Mouse (Mus musculus): ENCODE measurements around the gene Prss36. TPM values are rescaled to one million over a fixed set of nuclear protein-coding genes. Genes with fewer than 3 reads are reported as not detected.

Prss36 gene
- polyA plus RNA-seq, 1 experiment from 2014 or later: 10.6 TPM

DNA sequence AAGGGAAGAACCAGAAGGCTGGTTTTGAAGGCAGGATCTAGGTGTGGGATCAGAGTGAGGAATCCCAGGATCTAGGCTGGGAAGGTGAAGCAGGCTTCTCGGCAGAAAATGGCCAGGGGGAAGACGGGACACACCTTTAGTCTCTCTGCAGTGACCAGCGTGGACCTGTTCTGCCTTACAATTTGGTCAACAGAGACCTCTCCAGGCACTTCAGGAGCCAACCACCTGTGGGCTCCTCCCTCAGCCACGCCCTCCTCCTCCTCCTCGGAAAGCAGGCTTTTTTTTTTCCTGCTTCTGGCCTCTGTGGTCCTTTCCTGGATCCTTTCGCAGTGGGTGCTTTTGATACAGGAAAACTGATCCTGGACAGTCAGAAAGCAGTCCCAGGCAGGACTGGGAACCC is 16.6 kb downstream of the Prss36 start, which contains the start of gene Prss8:
TSS of gene Prss8 (minus strand) at position 182 of the 400 bp plus-strand sequence.
- Histone ChIP-seq H3K9me3 (replicated peaks; ENCODE audit: control insufficient read depth, low read length) (no peaks in the 10 kb centered on the region), H3K27ac (ENCODE audit: low read depth, low read length) (no peak within 1 kb of the TSS), H3K9ac (ENCODE audit: low read depth, low read length) (peak within 1 kb of the TSS; percentile 40), H3K36me3 (ENCODE audit: control insufficient read depth, insufficient read depth, low read length) (no peaks in the 10 kb centered on the region), H3K4me3 (ENCODE audit: low read depth, low read length) (peak within 1 kb of the TSS; percentile 24), H3K27me3 (ENCODE audit: control insufficient read depth, insufficient read depth, low read length) (peaks cover 17% of the 10 kb centered on the region), H3K4me2 (peak within 1 kb of the TSS; percentile 56), H3K4me1 (ENCODE audit: control insufficient read depth, insufficient read depth, low read length) (0 out of 2 replicates have a peak, but pooled peaks cover 3% of the 10 kb centered on the region)
- WGBS (ENCODE audit: insufficient replicate concordance): 11% methylated on average over 6 of the region's 6 CpGs
- no peak for ATAC-seq (replicated peaks; ENCODE audit: insufficient number of reproducible peaks, low FRiP score, low TSS enrichment)

DNA sequence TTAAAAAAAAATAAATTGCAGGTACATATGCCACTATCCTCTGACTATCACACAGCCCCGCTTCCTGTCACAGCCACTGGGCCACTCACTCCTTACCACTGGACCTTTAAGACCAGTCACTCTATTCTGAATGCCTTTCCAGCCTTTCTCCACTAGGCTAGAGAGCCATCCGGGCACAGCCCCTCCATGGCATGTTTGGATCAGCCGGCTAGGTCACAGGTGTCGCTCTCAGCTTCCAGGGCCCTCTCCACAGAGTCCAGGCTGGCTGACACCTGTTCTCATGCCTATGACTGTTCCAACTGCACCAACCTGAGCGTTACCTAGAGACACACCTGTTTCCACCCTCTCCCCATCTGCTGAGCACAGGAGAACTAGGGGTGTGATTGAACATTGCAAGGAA is 17.9 kb downstream of the Prss36 start:
- WGBS (ENCODE audit: insufficient replicate concordance): 35% methylated on average over 5 of the region's 5 CpGs

DNA sequence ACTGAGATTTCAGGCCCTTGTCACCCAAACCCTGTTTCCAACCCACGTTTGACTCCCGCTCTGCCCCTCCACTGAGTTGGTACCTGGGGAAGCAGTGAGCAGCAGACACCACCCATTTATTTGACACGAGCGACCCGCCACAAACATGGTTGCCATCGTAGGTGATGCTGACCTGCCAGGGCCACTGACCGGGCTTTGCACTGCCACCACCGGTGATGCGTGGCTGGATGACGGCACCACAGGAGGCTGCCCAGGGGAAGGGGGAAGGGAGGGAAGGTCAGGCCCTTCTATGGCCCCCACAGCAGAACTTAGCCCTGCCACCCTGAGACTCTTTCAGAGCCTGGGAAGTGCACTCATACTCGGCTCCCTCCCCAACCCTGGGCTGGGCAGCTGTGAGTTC is 18.8 kb downstream of the Prss36 start:
- Histone ChIP-seq H3K4me2 (no peak overlapping the region), H3K9ac (ENCODE audit: low read depth, low read length) (no peak overlapping the region), H3K36me3 (ENCODE audit: control insufficient read depth, insufficient read depth, low read length) (no peaks in the 10 kb centered on the region), H3K4me1 (ENCODE audit: control insufficient read depth, insufficient read depth, low read length) (0 out of 2 replicates have a peak, but pooled peaks cover 3% of the 10 kb centered on the region), H3K4me3 (ENCODE audit: low read depth, low read length) (no peak overlapping the region), H3K27me3 (ENCODE audit: control insufficient read depth, insufficient read depth, low read length) (peaks cover 17% of the 10 kb centered on the region), H3K27ac (ENCODE audit: low read depth, low read length) (no peak overlapping the region), H3K9me3 (replicated peaks; ENCODE audit: control insufficient read depth, low read length) (no peaks in the 10 kb centered on the region)
- WGBS (ENCODE audit: insufficient replicate concordance): 84% methylated on average over 11 of the region's 11 CpGs
- ATAC-seq (replicated peaks; ENCODE audit: insufficient number of reproducible peaks, low FRiP score, low TSS enrichment): no peak

More for the DNA sequence above, 17.9 kb downstream of the Prss36 start:
- 0 out of 2 replicates have a peak, but pooled peaks cover 3% of the 10 kb centered on the region for H3K4me1 ChIP-seq (ENCODE audit: control insufficient read depth, insufficient read depth, low read length)
- ATAC-seq (replicated peaks; ENCODE audit: insufficient number of reproducible peaks, low FRiP score, low TSS enrichment): no peak
- no peak overlapping the region for H3K9ac ChIP-seq (ENCODE audit: low read depth, low read length)
- H3K9me3 ChIP-seq (replicated peaks; ENCODE audit: control insufficient read depth, low read length): no peaks in the 10 kb centered on the region
- H3K27me3 ChIP-seq (ENCODE audit: control insufficient read depth, insufficient read depth, low read length): peaks cover 17% of the 10 kb centered on the region
- H3K36me3 ChIP-seq (ENCODE audit: control insufficient read depth, insufficient read depth, low read length): no peaks in the 10 kb centered on the region
- H3K4me3 ChIP-seq (ENCODE audit: low read depth, low read length): peak overlapping the region; percentile 24; the same call in 1 of the 2 replicates
- H3K4me2 ChIP-seq: peak overlapping the region; percentile 56
- H3K27ac ChIP-seq (ENCODE audit: low read depth, low read length): no peak overlapping the region

DNA sequence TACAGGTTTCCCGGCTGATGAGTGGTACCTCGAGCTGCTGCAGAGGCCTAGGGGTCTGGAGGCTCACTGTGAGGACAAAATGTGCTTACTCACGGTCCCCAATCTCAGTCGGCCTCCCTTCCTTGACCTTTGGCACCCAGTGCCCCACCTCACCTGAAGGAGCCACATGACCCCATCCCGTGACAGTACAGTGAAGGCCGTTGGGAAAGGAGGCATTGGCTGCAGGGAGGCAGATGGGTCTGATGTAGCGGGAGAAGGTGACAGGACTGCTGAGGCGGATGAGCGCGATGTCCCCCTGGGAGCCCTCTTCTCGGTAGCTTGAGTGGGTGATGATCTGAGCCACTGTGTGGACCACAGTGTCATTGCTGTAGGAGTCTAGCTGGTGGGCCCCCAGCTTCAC is 19.7 kb downstream of the Prss36 start:
- no peak for ATAC-seq (replicated peaks; ENCODE audit: insufficient number of reproducible peaks, low FRiP score, low TSS enrichment)
- WGBS (ENCODE audit: insufficient replicate concordance): 81% methylated on average over 11 of the region's 11 CpGs
- Histone ChIP-seq H3K27me3 (ENCODE audit: control insufficient read depth, insufficient read depth, low read length) (peaks cover 17% of the 10 kb centered on the region), H3K9me3 (replicated peaks; ENCODE audit: control insufficient read depth, low read length) (no peaks in the 10 kb centered on the region), H3K4me1 (ENCODE audit: control insufficient read depth, insufficient read depth, low read length) (0 out of 2 replicates have a peak, but pooled peaks cover 3% of the 10 kb centered on the region), H3K9ac (ENCODE audit: low read depth, low read length) (no peak overlapping the region), H3K4me2 (no peak overlapping the region), H3K36me3 (ENCODE audit: control insufficient read depth, insufficient read depth, low read length) (no peaks in the 10 kb centered on the region), H3K4me3 (ENCODE audit: low read depth, low read length) (no peak overlapping the region), H3K27ac (ENCODE audit: low read depth, low read length) (no peak overlapping the region)

DNA sequence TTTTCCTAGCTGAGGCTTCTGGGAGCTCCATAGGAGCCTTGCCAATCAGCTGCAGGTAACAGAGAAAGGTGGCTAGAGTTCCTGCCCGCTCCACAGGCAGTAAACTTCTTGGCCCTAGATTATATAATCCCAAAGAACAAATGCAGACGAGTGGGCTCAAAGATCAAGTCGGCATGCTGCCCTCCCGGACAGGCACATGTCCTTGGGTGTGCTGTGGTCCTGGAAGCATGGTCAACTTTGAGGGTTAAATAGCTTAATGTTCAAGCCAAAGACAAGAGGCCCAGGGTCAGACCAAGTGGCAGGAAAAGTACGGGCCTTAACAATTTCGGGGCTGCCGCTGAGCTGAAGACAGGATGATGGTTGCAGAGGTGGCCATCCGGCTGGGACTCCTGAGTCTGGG is 20.5 kb downstream of the Prss36 start:
- no peak overlapping the region for H3K27ac ChIP-seq (ENCODE audit: low read depth, low read length)
- H3K4me2 ChIP-seq: no peak overlapping the region
- peaks cover 17% of the 10 kb centered on the region for H3K27me3 ChIP-seq (ENCODE audit: control insufficient read depth, insufficient read depth, low read length)
- no peaks in the 10 kb centered on the region for H3K36me3 ChIP-seq (ENCODE audit: control insufficient read depth, insufficient read depth, low read length)
- no peak for ATAC-seq (replicated peaks; ENCODE audit: insufficient number of reproducible peaks, low FRiP score, low TSS enrichment)
- H3K4me3 ChIP-seq (ENCODE audit: low read depth, low read length): no peak overlapping the region
- no peak overlapping the region for H3K9ac ChIP-seq (ENCODE audit: low read depth, low read length)
- 0 out of 2 replicates have a peak, but pooled peaks cover 3% of the 10 kb centered on the region for H3K4me1 ChIP-seq (ENCODE audit: control insufficient read depth, insufficient read depth, low read length)
- 84% methylated on average over 8 of the region's 8 CpGs for WGBS (ENCODE audit: insufficient replicate concordance)
- no peaks in the 10 kb centered on the region for H3K9me3 ChIP-seq (replicated peaks; ENCODE audit: control insufficient read depth, low read length)

DNA sequence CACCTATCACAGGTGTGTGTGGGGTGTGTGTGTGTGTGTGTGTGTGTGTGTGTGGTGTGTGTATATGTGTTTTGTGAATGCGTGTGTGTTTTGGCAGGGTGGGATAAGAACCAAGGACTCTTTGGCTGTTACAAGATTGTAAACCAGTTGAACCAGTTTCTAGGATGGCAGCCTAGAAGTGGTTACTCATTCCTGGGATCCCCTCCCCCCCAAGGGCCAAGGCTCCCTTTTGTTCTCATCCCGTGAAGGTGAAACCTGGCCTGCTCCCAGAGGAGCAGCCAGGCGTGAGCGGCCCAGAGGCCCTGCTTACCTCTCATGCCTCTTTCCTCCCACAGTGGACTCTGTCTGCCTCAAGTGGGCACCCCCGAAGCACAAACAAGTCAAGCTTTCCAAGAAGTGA is 21.3 kb downstream of the Prss36 start:
- Histone ChIP-seq H3K27ac (ENCODE audit: low read depth, low read length) (no peak overlapping the region), H3K9ac (ENCODE audit: low read depth, low read length) (no peak overlapping the region), H3K4me3 (ENCODE audit: low read depth, low read length) (no peak overlapping the region), H3K4me2 (no peak overlapping the region), H3K4me1 (ENCODE audit: control insufficient read depth, insufficient read depth, low read length) (0 out of 2 replicates have a peak, but pooled peaks cover 3% of the 10 kb centered on the region), H3K9me3 (replicated peaks; ENCODE audit: control insufficient read depth, low read length) (no peaks in the 10 kb centered on the region), H3K36me3 (ENCODE audit: control insufficient read depth, insufficient read depth, low read length) (no peaks in the 10 kb centered on the region), H3K27me3 (ENCODE audit: control insufficient read depth, insufficient read depth, low read length) (peaks cover 15% of the 10 kb centered on the region)
- whole genome bisulfite sequencing (ENCODE audit: insufficient replicate concordance): 82% methylated on average over 5 of the region's 5 CpGs
- no peak for ATAC-seq (replicated peaks; ENCODE audit: insufficient number of reproducible peaks, low FRiP score, low TSS enrichment)

DNA sequence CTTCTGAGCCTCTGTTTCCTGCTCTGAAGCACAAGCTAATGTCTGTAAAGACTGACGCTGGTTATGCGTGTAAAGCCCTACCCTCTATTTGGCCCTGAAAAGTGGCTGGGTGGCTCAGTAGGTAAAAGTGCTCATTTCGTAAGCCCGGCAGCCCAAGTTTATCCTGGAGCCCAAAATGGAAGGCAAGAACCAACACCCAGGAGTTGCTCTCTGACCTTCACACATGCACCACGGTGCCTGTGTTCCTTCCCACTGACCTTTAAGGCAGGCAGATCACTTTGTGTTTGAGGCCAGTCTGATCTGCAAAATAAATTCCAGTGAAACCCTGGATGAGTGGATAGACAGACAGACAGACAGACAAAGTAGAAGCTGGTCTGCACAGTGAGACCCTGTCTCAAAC is 22.8 kb downstream of the Prss36 start:
- Histone ChIP-seq H3K4me2 (no peak overlapping the region), H3K4me3 (ENCODE audit: low read depth, low read length) (no peak overlapping the region), H3K9me3 (replicated peaks; ENCODE audit: control insufficient read depth, low read length) (no peaks in the 10 kb centered on the region), H3K27me3 (ENCODE audit: control insufficient read depth, insufficient read depth, low read length) (peaks cover 5% of the 10 kb centered on the region), H3K36me3 (ENCODE audit: control insufficient read depth, insufficient read depth, low read length) (no peaks in the 10 kb centered on the region), H3K9ac (ENCODE audit: low read depth, low read length) (no peak overlapping the region), H3K4me1 (ENCODE audit: control insufficient read depth, insufficient read depth, low read length) (no peaks in the 10 kb centered on the region), H3K27ac (ENCODE audit: low read depth, low read length) (no peak overlapping the region)
- ATAC-seq (replicated peaks; ENCODE audit: insufficient number of reproducible peaks, low FRiP score, low TSS enrichment): no peak
- 87% methylated on average over 5 of the region's 5 CpGs for WGBS (ENCODE audit: insufficient replicate concordance)

DNA sequence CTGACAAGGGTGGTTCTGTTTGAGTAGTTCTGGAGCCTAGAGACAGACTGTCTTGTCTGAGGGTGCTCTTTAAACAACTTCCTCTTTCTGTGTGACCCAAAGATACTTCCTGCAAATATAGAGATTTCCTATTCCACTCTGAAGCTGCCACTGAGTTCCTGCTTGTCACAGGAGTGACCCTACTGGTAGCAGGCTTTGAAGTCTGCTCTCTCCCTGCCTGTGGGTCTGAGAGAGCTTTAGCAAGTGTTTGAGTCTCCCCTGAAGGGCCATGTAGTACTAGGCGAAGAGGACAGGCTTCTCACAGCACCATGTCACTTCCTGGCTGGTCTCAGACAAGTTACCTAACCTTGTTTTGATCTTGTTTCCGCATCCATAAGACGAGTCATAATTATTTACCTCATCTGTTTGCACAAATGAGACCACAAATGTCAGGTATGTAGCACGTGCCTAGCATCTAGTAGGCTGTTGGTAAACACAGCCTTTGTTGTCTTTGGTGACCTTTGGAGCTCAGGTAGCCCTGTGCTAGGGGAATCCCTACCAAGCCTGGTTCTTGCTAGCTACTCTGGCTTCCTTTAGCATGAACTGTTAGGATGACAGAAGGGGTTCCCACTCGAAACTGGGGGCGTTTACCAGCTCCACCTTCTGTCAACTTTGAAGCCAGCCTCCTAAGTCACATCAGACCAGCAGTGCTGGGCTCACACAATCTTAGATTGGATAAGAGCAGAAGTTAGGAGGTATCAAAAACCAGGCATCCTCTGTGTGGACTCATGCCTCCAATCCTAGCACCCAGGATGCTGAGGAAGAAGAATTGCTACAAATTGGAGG is 23.9 kb downstream of the Prss36 start:
- no peak overlapping the region for H3K27ac ChIP-seq (ENCODE audit: low read depth, low read length)
- H3K9me3 ChIP-seq (replicated peaks; ENCODE audit: control insufficient read depth, low read length): no peaks in the 10 kb centered on the region
- H3K4me2 ChIP-seq: no peak overlapping the region
- H3K4me1 ChIP-seq (ENCODE audit: control insufficient read depth, insufficient read depth, low read length): no peaks in the 10 kb centered on the region
- H3K4me3 ChIP-seq (ENCODE audit: low read depth, low read length): no peak overlapping the region
- 80% methylated on average over 6 of the region's 6 CpGs for WGBS (ENCODE audit: insufficient replicate concordance)
- H3K36me3 ChIP-seq (ENCODE audit: control insufficient read depth, insufficient read depth, low read length): no peaks in the 10 kb centered on the region; the same call in 1 of the 2 replicates
- no peak for ATAC-seq (replicated peaks; ENCODE audit: insufficient number of reproducible peaks, low FRiP score, low TSS enrichment)
- H3K9ac ChIP-seq (ENCODE audit: low read depth, low read length): no peak overlapping the region
- no peaks in the 10 kb centered on the region for H3K27me3 ChIP-seq (ENCODE audit: control insufficient read depth, insufficient read depth, low read length)

All from heart, embryonic 11.5 days (tissue).